Comparison of ENCODE assay signal across 15 mouse cellular contexts in the genomic region with DNA sequence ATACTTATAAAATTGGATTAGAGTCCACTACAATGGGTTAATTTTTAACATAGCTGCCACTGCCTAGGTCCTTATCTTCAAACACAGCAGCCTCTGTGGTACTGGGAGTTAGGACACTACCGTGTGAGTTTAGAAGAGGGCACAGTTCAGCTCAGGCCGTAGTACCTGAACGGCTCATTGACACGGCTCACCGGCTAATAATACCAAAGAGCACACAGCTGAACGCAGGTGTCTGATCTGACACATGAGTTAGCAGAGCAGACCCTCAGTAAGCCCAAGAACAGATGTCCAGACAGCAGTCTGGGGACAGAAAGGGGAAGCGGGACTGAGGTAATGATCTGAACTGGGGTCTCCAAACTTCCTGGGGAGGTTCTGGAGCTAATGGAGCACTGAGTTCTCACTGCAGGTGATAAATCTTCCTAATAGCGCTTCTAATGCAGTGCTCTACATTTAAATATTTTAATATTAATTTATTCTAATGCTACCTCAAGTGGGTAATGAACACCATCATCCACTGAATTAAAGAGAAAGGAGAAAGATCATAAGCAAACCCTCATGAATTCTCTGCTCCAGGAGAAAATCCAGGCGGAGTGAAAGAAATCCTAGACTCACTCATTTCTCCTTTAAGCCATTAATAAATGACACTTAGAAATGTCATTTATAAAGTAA.
DNase-seq lines count a peak whose midpoint lies in the region; ATAC-seq lines count a peak whose summit lies in the region.
"Had no signal": no experiment of that assay in that cellular context is flagged by ENCODE, and none has a peak within 500 bp of the region (broad histone marks: within the 10 kb centered on the region; RNA-seq: fewer than 3 reads in every experiment).

No protein-coding gene starts in this region.

- peak; percentile 43 for ATAC-seq in lung, embryonic 16.5 days (ENCODE audit: low read depth)
- ATAC-seq in forebrain, embryonic 15.5 days (replicated peaks) = no peak
- ATAC-seq in intestine, embryonic 16.5 days = peak; percentile 96
- ATAC-seq in megakaryocyte-erythroid progenitor cell, adult 5-6 weeks (replicated peaks; ENCODE audit: low FRiP score, low TSS enrichment, poor library complexity, severe bottlenecking) = peak; percentile 73
- ATAC-seq: Patski had no signal

- 50% methylated on average over 9 of the region's 9 CpGs for WGBS in lung, embryonic 16.5 days
- WGBS in forebrain, embryonic 15.5 days = 70% methylated on average over 9 of the region's 9 CpGs
- 50% methylated on average over 9 of the region's 9 CpGs for WGBS in intestine, embryonic 16.5 days

- no peak overlapping the region for H3K4me3 ChIP-seq in lung, embryonic 16.5 days (ENCODE audit: low read length)
- H3K4me3 ChIP-seq in forebrain, embryonic 15.5 days = no peak overlapping the region
- no peak overlapping the region for H3K4me3 ChIP-seq in intestine, embryonic 16.5 days (ENCODE audit: low read length)
- H3K4me3 ChIP-seq: limb, embryonic 10.5 days had no signal

- H3K4me1 ChIP-seq in lung, embryonic 16.5 days (replicated peaks; ENCODE audit: control insufficient read depth, insufficient read depth, low read length) = no peaks in the 10 kb centered on the region; the same call in 1 of the 2 replicates
- H3K4me1 ChIP-seq in forebrain, embryonic 15.5 days = no peaks in the 10 kb centered on the region
- peaks cover 2% of the 10 kb centered on the region; the same call in 1 of the 2 replicates for H3K4me1 ChIP-seq in intestine, embryonic 16.5 days (ENCODE audit: control insufficient read depth, insufficient read depth, low read length)
- H3K4me1 ChIP-seq: limb, embryonic 10.5 days had no signal

- no peaks in the 10 kb centered on the region for H3K36me3 ChIP-seq in lung, embryonic 16.5 days (ENCODE audit: control insufficient read depth, insufficient read depth, low read length)
- H3K36me3 ChIP-seq in forebrain, embryonic 15.5 days = no peaks in the 10 kb centered on the region
- no peaks in the 10 kb centered on the region for H3K36me3 ChIP-seq in intestine, embryonic 16.5 days (ENCODE audit: control insufficient read depth, insufficient read depth, low read length)
- H3K36me3 ChIP-seq: limb, embryonic 10.5 days had no signal

- H3K9me3 ChIP-seq in lung, embryonic 16.5 days (ENCODE audit: control insufficient read depth, low read length) = no peaks in the 10 kb centered on the region
- no peaks in the 10 kb centered on the region for H3K9me3 ChIP-seq in forebrain, embryonic 15.5 days
- no peaks in the 10 kb centered on the region for H3K9me3 ChIP-seq in intestine, embryonic 16.5 days (ENCODE audit: control insufficient read depth, low read length)
- H3K9me3 ChIP-seq: limb, embryonic 10.5 days had no signal

- no peak for DNase-seq in lung, postnatal 36 days
- no peak for DNase-seq in urinary bladder, postnatal 36 days (ENCODE audit: low spot score in 2 of 2)
- DNase-seq in thymus, postnatal 36 days = no peak
- DNase-seq: adrenal gland, postnatal 10 days; cerebellum, postnatal 36 days; heart, postnatal 14 days; lung, postnatal 14 days; right cerebral cortex, postnatal 25 days had no signal

- H3K27ac ChIP-seq in lung, embryonic 16.5 days (ENCODE audit: low read length) = 0 out of 2 replicates have a peak overlapping the region, but pooled peaks have one; percentile 19
- 0 out of 2 replicates have a peak overlapping the region, but pooled peaks have one; percentile 38 for H3K27ac ChIP-seq in forebrain, embryonic 15.5 days (replicated peaks)
- H3K27ac ChIP-seq in intestine, embryonic 16.5 days (ENCODE audit: low read length) = no peak overlapping the region
- H3K27ac ChIP-seq: kidney, postnatal 0 days; limb, embryonic 10.5 days had no signal

- no peak overlapping the region for H3K4me2 ChIP-seq in lung, embryonic 16.5 days (ENCODE audit: low read depth, low read length)
- H3K4me2 ChIP-seq in forebrain, embryonic 15.5 days (replicated peaks) = no peak overlapping the region
- no peak overlapping the region; the same call in 1 of the 2 replicates for H3K4me2 ChIP-seq in intestine, embryonic 16.5 days (ENCODE audit: low read depth, low read length)

- H3K27me3 ChIP-seq in lung, embryonic 16.5 days (ENCODE audit: control insufficient read depth, insufficient read depth, low read depth, low read length) = no peaks in the 10 kb centered on the region
- H3K27me3 ChIP-seq in forebrain, embryonic 15.5 days = no peaks in the 10 kb centered on the region
- no peaks in the 10 kb centered on the region for H3K27me3 ChIP-seq in intestine, embryonic 16.5 days (replicated peaks; ENCODE audit: control insufficient read depth, insufficient read depth, low read length)

- H3K9ac ChIP-seq in lung, embryonic 16.5 days (ENCODE audit: low read length) = no peak overlapping the region
- no peak overlapping the region for H3K9ac ChIP-seq in forebrain, embryonic 15.5 days (replicated peaks)
- H3K9ac ChIP-seq in intestine, embryonic 16.5 days (ENCODE audit: low read depth, low read length) = no peak overlapping the region
